Mouse (Mus musculus) erythroblast, adult 5-6 weeks (primary cell): ENCODE measurements at regions not wholly inside any gene's neighbourhood (a gene's known extent, or its start where the extent isn't known, plus 50 kb on each side); places are given as distances from the start of the nearest gene placed in this dataset.

Experiments
- ATAC-seq: replicated peaks from 2 replicates; pipeline ENCODE4 v1.8.0; 2016; ENCODE audit warnings: moderate number of reproducible peaks, mild to moderate bottlenecking, moderate TSS enrichment, inconsistent platforms; ENCODE audit not compliant: poor library complexity, low FRiP score, severe bottlenecking

- ATAC-seq, result no peak
Observed at GRCm38 (mm10) chr2:133351306-133351705, 200.7 kb upstream of the Bmp2 start.

DNA sequence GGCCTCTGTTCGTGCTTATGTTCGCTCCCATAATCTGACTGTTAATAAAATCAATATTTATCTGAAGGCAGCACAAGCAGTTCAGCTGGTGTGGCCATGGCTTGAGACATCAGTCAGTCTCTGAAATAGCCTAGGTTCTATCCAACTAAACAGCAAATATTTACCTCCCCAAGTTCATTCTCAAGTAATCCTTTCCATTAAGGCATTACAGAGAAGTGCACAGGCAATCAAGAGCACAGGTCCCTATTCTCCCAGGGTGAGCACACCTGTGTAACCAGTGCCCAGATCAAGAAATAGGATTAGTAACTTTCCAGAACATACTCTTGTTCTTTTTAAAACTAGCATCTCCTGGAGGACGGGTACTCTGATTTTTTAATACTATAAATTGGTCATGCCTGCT lies 199.2 kb upstream of the Bmp2 start:
- no peak for ATAC-seq

- ATAC-seq, result no peak
Observed at GRCm38 (mm10) chr2:133362693-133363443, 189.1 kb upstream of the Bmp2 start.

- ATAC-seq, result no peak
Observed at GRCm38 (mm10) chr2:133371490-133372215, 180.3 kb upstream of the Bmp2 start.

GRCm38 (mm10) chr2:133373543-133373942 lies 178.4 kb upstream of the Bmp2 start:
- ATAC-seq, result no peak

GRCm38 (mm10) chr2:133381054-133381453 lies 170.9 kb upstream of the Bmp2 start:
- ATAC-seq, result no peak; the same call in 1 of the 2 replicates

GRCm38 (mm10) chr2:133383135-133383920 lies 168.6 kb upstream of the Bmp2 start:
- ATAC-seq, result no peak

DNA sequence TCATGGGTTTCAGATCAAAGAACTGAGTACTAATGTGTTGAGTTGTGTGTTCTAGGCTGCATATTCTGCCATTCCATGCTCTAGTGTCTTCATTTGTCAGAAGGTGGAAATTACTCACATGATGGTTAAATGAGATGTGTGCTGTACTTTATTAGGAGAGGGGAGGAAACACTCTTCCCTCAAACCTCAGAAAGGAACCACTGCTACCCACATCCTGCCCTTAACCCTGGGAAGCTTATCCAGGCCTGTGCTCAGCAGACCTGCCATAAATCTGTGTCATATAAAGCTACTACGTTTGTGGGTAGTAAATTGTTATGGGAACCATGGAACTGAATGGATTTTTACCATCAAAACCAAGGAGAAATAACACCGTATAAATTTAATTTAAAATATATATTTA lies 166.7 kb upstream of the Bmp2 start:
- ATAC-seq, result no peak

DNA sequence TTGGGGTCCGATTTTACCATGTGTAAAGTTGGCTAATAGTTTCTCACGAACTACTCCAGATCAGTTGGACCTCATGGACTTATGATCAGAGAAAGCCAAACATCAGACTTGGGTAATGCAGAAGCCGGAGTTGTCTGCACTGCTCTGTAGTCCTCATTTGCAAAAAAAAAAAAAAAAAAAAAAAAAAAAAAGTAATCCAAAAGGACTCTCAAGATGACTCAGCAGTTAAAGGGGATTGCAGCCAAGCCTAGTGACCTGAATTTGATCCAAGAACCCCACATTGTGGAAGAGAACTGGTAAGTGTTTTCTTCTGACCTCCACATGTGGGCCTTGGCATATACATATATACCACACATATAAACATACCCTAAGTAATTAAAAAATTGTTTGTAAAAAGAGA lies 164.6 kb upstream of the Bmp2 start:
- ATAC-seq, result no peak

DNA sequence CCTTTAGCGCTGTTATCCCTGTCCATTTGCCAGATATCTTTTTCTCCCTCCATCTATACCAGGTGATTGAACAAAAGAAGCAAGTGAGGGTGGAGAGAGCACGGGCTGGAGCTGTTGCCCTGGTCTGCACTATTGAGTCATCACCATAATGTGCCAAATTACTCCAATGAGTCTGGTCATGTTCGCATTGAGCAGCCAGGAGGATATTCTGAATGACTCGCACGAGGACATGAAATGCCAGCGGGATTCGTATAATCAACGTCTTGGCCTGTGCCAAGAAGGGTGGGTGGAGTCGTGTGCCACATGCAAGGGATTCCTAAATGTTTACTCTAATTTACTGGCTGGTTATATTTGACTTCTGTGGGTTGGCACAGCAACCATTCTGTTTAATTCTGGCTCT lies 159.7 kb upstream of the Bmp2 start:
- no peak for ATAC-seq

- no peak for ATAC-seq
Observed at GRCm38 (mm10) chr2:133397566-133397965, 154.4 kb upstream of the Bmp2 start.

GRCm38 (mm10) chr2:133399059-133399690 lies 152.8 kb upstream of the Bmp2 start:
- ATAC-seq, result no peak

GRCm38 (mm10) chr2:133400963-133401362 lies 151.0 kb upstream of the Bmp2 start:
- no peak for ATAC-seq

GRCm38 (mm10) chr2:133416990-133417581 lies 134.9 kb upstream of the Bmp2 start:
- no peak for ATAC-seq

DNA sequence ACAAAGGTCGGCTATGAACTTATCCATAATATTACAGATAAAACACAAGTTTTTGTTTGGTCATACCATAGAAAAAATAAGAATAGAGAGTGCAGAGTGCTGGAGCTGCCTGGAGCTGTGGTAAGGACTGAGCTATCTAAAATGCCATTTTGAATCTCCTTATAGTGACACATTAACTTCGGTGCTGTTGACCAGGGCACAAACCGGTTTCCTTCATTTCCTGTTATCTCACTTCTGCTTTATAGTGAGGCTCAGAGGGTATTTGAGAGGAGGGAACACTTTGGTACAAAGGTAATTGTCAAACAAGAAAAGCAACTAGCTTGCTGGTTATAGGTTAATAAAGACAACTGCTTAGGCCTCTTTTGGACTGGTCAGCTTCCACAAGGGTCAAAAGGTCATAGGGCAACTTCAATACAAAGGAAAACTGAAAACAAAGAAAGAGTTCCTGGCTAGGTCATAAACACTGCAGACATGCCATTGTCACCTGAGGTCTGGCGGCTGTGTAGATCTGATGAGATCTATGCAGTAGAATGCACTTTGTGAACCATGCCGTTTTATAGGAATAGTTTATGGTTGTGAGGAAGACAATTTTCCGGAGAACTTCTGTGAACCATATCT lies 132.2 kb upstream of the Bmp2 start:
- ATAC-seq, result no peak

GRCm38 (mm10) chr2:133425538-133425937 lies 126.4 kb upstream of the Bmp2 start:
- ATAC-seq, result no peak

DNA sequence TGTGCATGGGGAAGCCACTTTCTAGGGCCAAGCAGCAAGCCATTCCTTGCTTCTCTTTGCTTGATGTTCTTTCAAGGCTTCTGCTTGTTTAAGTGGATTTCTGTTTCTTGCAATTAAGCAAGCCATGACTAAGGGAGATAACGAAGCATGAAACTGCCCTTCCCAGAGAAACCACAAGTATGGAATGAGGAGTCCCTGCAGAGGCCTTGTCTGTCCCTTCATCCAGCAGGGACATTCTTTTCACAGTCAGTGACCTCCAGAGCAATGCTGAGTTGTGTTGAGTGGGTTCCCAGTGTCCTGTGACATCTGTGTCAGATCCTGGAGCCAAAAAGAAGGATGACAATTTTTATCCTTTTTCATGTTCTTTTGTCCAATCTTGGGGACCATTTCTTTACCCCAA lies 124.9 kb upstream of the Bmp2 start:
- no peak for ATAC-seq

- peak; percentile 76 for ATAC-seq
Observed at GRCm38 (mm10) chr2:133429369-133430062, 122.4 kb upstream of the Bmp2 start.
